ENCODE assay signal across 18 mouse cellular contexts in genomic region chr14:24772129-24772528, GRCm38 (mm10).
A peak's percentile ranks its signal among the peaks of the same experiment; 100 is the strongest.
DNase-seq lines count a peak whose midpoint lies in the region; ATAC-seq and TF ChIP-seq lines count a peak whose summit lies in the region.
"Had no signal": no experiment of that assay in that cellular context is flagged by ENCODE, and none has a peak within 500 bp of the region (broad histone marks: within the 10 kb centered on the region; RNA-seq: fewer than 3 reads in every experiment).

No protein-coding gene starts in this region.

- 89% methylated on average over 4 of the region's 4 CpGs for WGBS in forebrain, embryonic 10.5 days
- WGBS in forebrain, embryonic 15.5 days, result 66% methylated on average over 4 of the region's 4 CpGs
- 47% methylated on average over 4 of the region's 4 CpGs for WGBS in lung, adult 2 months
- 72% methylated on average over 4 of the region's 4 CpGs for WGBS in embryonic facial prominence, embryonic 14.5 days
- WGBS in limb, embryonic 10.5 days, result 79% methylated on average over 4 of the region's 4 CpGs
- WGBS in liver, postnatal 0 days (ENCODE audit: insufficient replicate concordance), result 49% methylated on average over 4 of the region's 4 CpGs

- H3K9ac ChIP-seq in forebrain, embryonic 15.5 days (replicated peaks), result no peak overlapping the region
- H3K9ac ChIP-seq in embryonic facial prominence, embryonic 14.5 days (ENCODE audit: low read depth, low read length), result no peak overlapping the region
- H3K9ac ChIP-seq in liver, postnatal 0 days (replicated peaks), result no peak overlapping the region
- H3K9ac ChIP-seq: embryonic facial prominence, embryonic 12.5 days; forebrain, postnatal 0 days; midbrain, embryonic 13.5 days; neural tube, embryonic 12.5 days; stomach, embryonic 15.5 days had no signal

- H3K4me1 ChIP-seq in forebrain, embryonic 10.5 days, result peaks cover 45% of the 10 kb centered on the region
- H3K4me1 ChIP-seq in forebrain, embryonic 15.5 days, result peaks cover 31% of the 10 kb centered on the region
- 0 out of 2 replicates have a peak, but pooled peaks cover 2% of the 10 kb centered on the region for H3K4me1 ChIP-seq in lung, adult 2 months (ENCODE audit: control insufficient read depth, insufficient read depth, low read length)
- H3K4me1 ChIP-seq in embryonic facial prominence, embryonic 14.5 days (ENCODE audit: control insufficient read depth, insufficient read depth, low read length), result peaks cover 31% of the 10 kb centered on the region
- peaks cover 34% of the 10 kb centered on the region for H3K4me1 ChIP-seq in limb, embryonic 10.5 days
- no peaks in the 10 kb centered on the region for H3K4me1 ChIP-seq in liver, postnatal 0 days (ENCODE audit: insufficient read depth)

- no peak overlapping the region for H3K4me3 ChIP-seq in forebrain, embryonic 10.5 days
- H3K4me3 ChIP-seq in forebrain, embryonic 15.5 days, result no peak overlapping the region
- no peak overlapping the region for H3K4me3 ChIP-seq in lung, adult 2 months (replicated peaks; ENCODE audit: extremely low read depth, low read depth, low read length)
- no peak overlapping the region for H3K4me3 ChIP-seq in embryonic facial prominence, embryonic 14.5 days (ENCODE audit: low read depth, low read length)
- H3K4me3 ChIP-seq in limb, embryonic 10.5 days, result no peak overlapping the region
- H3K4me3 ChIP-seq in liver, postnatal 0 days (ENCODE audit: low read depth, low read length), result no peak overlapping the region
- H3K4me3 ChIP-seq: embryonic facial prominence, embryonic 12.5 days; midbrain, embryonic 13.5 days; neural tube, embryonic 12.5 days; stomach, embryonic 15.5 days had no signal

- H3K27ac ChIP-seq in forebrain, embryonic 10.5 days, result peak overlapping the region; percentile 90
- no peak overlapping the region for H3K27ac ChIP-seq in forebrain, embryonic 15.5 days (replicated peaks)
- no peak overlapping the region for H3K27ac ChIP-seq in embryonic facial prominence, embryonic 14.5 days (replicated peaks; ENCODE audit: low read depth, low read length)
- 0 out of 2 replicates have a peak overlapping the region, but pooled peaks have one; percentile 9 for H3K27ac ChIP-seq in limb, embryonic 10.5 days
- H3K27ac ChIP-seq in liver, postnatal 0 days (ENCODE audit: low read depth), result no peak overlapping the region
- H3K27ac ChIP-seq: embryonic facial prominence, embryonic 12.5 days; neural tube, embryonic 12.5 days; stomach, embryonic 15.5 days had no signal

- peaks cover 9% of the 10 kb centered on the region; the same call in 1 of the 2 replicates for H3K27me3 ChIP-seq in forebrain, embryonic 10.5 days (ENCODE audit: poor library complexity, severe bottlenecking)
- no peaks in the 10 kb centered on the region for H3K27me3 ChIP-seq in forebrain, embryonic 15.5 days
- no peaks in the 10 kb centered on the region for H3K27me3 ChIP-seq in embryonic facial prominence, embryonic 14.5 days (replicated peaks; ENCODE audit: control insufficient read depth, insufficient read depth, low read length)
- no peaks in the 10 kb centered on the region; the same call in 1 of the 2 replicates for H3K27me3 ChIP-seq in limb, embryonic 10.5 days (ENCODE audit: low read depth, poor library complexity, severe bottlenecking)
- no peaks in the 10 kb centered on the region for H3K27me3 ChIP-seq in liver, postnatal 0 days (ENCODE audit: insufficient read depth, low read length)
- H3K27me3 ChIP-seq: embryonic facial prominence, embryonic 12.5 days; midbrain, embryonic 13.5 days; neural tube, embryonic 12.5 days; stomach, embryonic 15.5 days had no signal

- no peak overlapping the region for H3K4me2 ChIP-seq in forebrain, embryonic 15.5 days (replicated peaks)
- no peak overlapping the region for H3K4me2 ChIP-seq in embryonic facial prominence, embryonic 14.5 days (ENCODE audit: low read depth, low read length)
- no peak overlapping the region for H3K4me2 ChIP-seq in liver, postnatal 0 days (ENCODE audit: low read depth, low read length)
- H3K4me2 ChIP-seq: embryonic facial prominence, embryonic 12.5 days; midbrain, embryonic 13.5 days; neural tube, embryonic 12.5 days; stomach, embryonic 15.5 days had no signal

- H3K9me3 ChIP-seq in forebrain, embryonic 10.5 days, result no peaks in the 10 kb centered on the region
- H3K9me3 ChIP-seq in forebrain, embryonic 15.5 days, result no peaks in the 10 kb centered on the region
- H3K9me3 ChIP-seq in embryonic facial prominence, embryonic 14.5 days (ENCODE audit: control insufficient read depth, low read length), result no peaks in the 10 kb centered on the region
- no peaks in the 10 kb centered on the region for H3K9me3 ChIP-seq in limb, embryonic 10.5 days (replicated peaks)
- H3K9me3 ChIP-seq in liver, postnatal 0 days (ENCODE audit: low read length), result no peaks in the 10 kb centered on the region
- H3K9me3 ChIP-seq: embryonic facial prominence, embryonic 12.5 days; midbrain, embryonic 13.5 days; neural tube, embryonic 12.5 days; stomach, embryonic 15.5 days had no signal

- TF ChIP-seq POLR2A in lung, adult 2 months (IDR thresholded peaks at IDR 0.05; ENCODE audit: borderline replicate concordance, extremely low read depth, low read depth, low read length), result no peak

- TF ChIP-seq EP300 in liver, postnatal 0 days (IDR thresholded peaks at IDR 0.05; ENCODE audit: low read depth), result no peak

- no peaks in the 10 kb centered on the region for H3K36me3 ChIP-seq in forebrain, embryonic 10.5 days (replicated peaks)
- H3K36me3 ChIP-seq in forebrain, embryonic 15.5 days, result no peaks in the 10 kb centered on the region
- H3K36me3 ChIP-seq in embryonic facial prominence, embryonic 14.5 days (ENCODE audit: control insufficient read depth, insufficient read depth, low read length), result no peaks in the 10 kb centered on the region
- no peaks in the 10 kb centered on the region for H3K36me3 ChIP-seq in limb, embryonic 10.5 days
- H3K36me3 ChIP-seq in liver, postnatal 0 days (replicated peaks; ENCODE audit: insufficient read depth, low read length), result no peaks in the 10 kb centered on the region
- H3K36me3 ChIP-seq: embryonic facial prominence, embryonic 12.5 days; midbrain, embryonic 13.5 days; neural tube, embryonic 12.5 days; stomach, embryonic 15.5 days had no signal

- ATAC-seq in forebrain, embryonic 15.5 days (replicated peaks), result no peak
- ATAC-seq in embryonic facial prominence, embryonic 14.5 days (ENCODE audit: low read depth), result no peak
- no peak for ATAC-seq in liver, postnatal 0 days
- ATAC-seq: intestine, postnatal 0 days; midbrain, embryonic 13.5 days had no signal

- TF ChIP-seq CTCF in lung, adult 2 months (IDR thresholded peaks at IDR 0.05; ENCODE audit: insufficient read depth, low read length), result no peak
- no peak for TF ChIP-seq CTCF in liver, postnatal 0 days (IDR thresholded peaks at IDR 0.05; ENCODE audit: low read depth)

- DNase-seq in forebrain, embryonic 10.5 days (ENCODE audit: extremely low spot score, low spot score), result no peak
- peak; percentile 43 for DNase-seq in lung, postnatal 10 days
- DNase-seq in lung, adult 2 months, result no peak
- peak; percentile 22 for DNase-seq in embryonic facial prominence, embryonic 14.5 days (ENCODE audit: low spot score)
- no peak for DNase-seq in limb, embryonic 10.5 days (ENCODE audit: low spot score)
- no peak for DNase-seq in left cerebral cortex, adult 8-10 months (ENCODE audit: low spot score in 2 of 2)
- no peak for DNase-seq in liver, postnatal 0 days
- DNase-seq: B cell, adult 2 months; cerebellum, adult 18-20 months; gastrocnemius, postnatal 25 days; thymus, postnatal 4 days had no signal

Comparison
In these comparisons a context has a peak if more than half of its experiments do, and no peak if none do; other contexts are left out.
1. DNase-seq: peak in lung, postnatal 10 days (single experiment) and embryonic facial prominence, embryonic 14.5 days (single experiment); none in forebrain, embryonic 10.5 days (single experiment), lung, adult 2 months (single experiment), limb, embryonic 10.5 days (single experiment), left cerebral cortex, adult 8-10 months (0 of 2) and liver, postnatal 0 days (single experiment).
2. H3K27ac ChIP-seq: peak in forebrain, embryonic 10.5 days (single experiment) and limb, embryonic 10.5 days (single experiment); none in forebrain, embryonic 15.5 days (single experiment), embryonic facial prominence, embryonic 14.5 days (single experiment) and liver, postnatal 0 days (single experiment).